Mouse (Mus musculus): ENCODE measurements at regions not wholly inside any gene's neighbourhood (a gene's known extent, or its start where the extent isn't known, plus 50 kb on each side); places are given as distances from the start of the nearest gene placed in this dataset.

GRCm38 (mm10) chr7:51790690-51791560 lies 70.9 kb upstream of the Gas2 start:
- no peak for DNase-seq (ENCODE audit: low read depth, low spot score)

DNA sequence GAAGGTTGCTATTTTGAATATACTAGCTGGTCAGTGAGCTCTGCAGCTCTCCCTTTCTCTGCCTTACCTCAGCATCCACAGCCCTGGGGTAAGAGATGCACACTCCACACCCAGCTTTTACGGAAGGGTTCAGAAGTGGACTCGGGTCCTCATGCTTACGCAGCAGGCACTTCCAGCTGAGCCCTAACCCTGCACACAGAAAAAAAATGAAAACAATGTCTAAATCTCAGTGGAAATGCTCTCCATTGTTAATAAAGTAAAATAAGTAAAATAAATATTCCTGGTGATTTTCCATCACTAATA lies 70.3 kb upstream of the Gas2 start:
- DNase-seq (ENCODE audit: low read depth, low spot score), result no peak
